Mouse (Mus musculus) bone marrow macrophage, adult 2 months (primary cell): Measurements from ENCODE around the gene Bcr.

Experiments
- CTCF ChIP-seq: IDR thresholded peaks from 2 replicates; pipeline ENCODE4 v1.5.1; 2012; ENCODE audit warnings: low read depth, mild to moderate bottlenecking, low read length, moderate library complexity
- POLR2A ChIP-seq: IDR thresholded peaks from 2 replicates; pipeline ENCODE4 v1.6.1; 2012; ENCODE audit warnings: mild to moderate bottlenecking, low read depth, low read length, borderline replicate concordance

DNA sequence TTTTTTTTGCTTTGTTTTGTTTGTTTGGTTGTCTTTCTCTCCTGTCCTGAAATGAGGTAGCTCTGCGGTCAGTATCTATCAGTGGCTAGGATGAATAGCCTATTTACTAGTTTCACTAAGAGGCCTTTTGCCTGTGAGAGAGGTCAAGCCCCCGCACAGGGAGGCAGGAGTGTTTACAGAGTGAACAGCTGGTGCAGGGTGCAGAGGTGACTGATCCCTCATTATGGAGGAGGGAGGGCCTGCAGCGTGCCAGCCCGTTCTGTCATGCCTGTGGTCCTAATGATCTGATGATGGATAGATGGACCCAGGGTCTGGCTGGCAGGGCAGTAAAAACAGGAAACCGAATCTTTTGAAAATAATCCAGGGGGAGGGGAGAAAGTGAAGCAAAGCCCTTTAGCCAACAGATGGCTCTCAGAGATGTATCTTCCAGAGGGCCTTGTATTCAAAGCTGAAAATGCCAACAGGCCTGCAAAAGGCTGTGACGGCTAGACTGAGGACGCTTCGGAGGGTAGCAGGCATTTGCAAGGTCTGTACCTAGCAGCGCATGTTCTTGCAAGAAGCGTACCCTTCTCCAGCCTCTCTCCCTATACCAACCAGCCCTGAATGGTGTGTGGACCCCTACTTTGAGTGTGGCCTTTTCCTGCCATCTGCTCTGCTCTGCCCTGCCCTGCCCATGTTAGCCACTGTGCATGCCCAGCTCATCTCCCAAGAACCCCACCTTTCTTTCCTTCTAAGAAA, 38.2 kb downstream of the Bcr start:
- TF ChIP-seq CTCF (no peak), POLR2A (no peak)
